Mouse (Mus musculus) C2C12 (cell line): Measurements from ENCODE around the gene Dtl.

ENCODE experiments used
- CTCF ChIP-seq: IDR thresholded peaks from one replicate; pipeline ENCODE4 v1.5.1; 2011; ENCODE audit not compliant: control insufficient read depth, insufficient read depth, insufficient read length
- FOSL1 ChIP-seq: IDR thresholded peaks from one replicate; pipeline ENCODE4 v1.8.0; 2011; ENCODE audit warnings: mild to moderate bottlenecking, low read length; ENCODE audit not compliant: poor library complexity, insufficient read depth, severe bottlenecking
- MAX ChIP-seq: IDR thresholded peaks from one replicate; pipeline ENCODE4 v1.6.1; 2011; ENCODE audit warnings: mild to moderate bottlenecking, control low read depth

DNA sequence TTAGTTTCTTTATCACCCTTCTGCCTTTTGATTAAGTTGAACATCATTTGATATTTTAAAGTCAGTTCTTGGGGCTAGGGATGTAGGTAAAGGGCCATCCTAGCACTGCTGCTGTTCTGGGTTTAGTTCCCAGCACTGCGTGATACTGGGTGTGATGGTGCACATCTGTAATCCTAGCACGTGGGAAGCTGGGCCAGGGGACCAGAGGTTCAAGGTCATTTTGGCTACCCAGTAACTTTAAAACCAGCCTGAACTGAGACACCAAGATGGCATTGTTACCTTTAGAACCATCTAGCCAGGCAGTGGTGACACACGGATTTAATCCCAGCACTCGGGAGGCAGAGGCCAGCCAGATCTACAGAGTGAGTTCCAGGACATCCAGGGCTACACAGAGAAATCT, 8.5 kb upstream of the Dtl start:
- TF ChIP-seq FOSL1 (no peak), CTCF (no peak), MAX (no peak)
